23 mouse cellular contexts compared by ENCODE assay signal in genomic region chr5:44465238-44465637, GRCm38 (mm10).
DNase-seq lines count a peak whose midpoint lies in the region; ATAC-seq and TF ChIP-seq lines count a peak whose summit lies in the region.
"Had no signal": no experiment of that assay in that cellular context is flagged by ENCODE, and none has a peak within 500 bp of the region (broad histone marks: within the 10 kb centered on the region; RNA-seq: fewer than 3 reads in every experiment).

No protein-coding gene starts in this region.

- no peak for DNase-seq in frontal cortex, postnatal 25 days (ENCODE audit: low spot score in 2 of 2)
- no peak for DNase-seq in left cerebral cortex, adult 2 months (ENCODE audit: extremely low spot score in 1 of 2, low spot score in 2 of 2)
- no peak for DNase-seq in left cerebral cortex, adult 18-20 months (ENCODE audit: low spot score in 2 of 2)
- peak; percentile 69 for DNase-seq in brain, adult 2 months (ENCODE audit: low read depth, low spot score)
- peak; percentile 31 for DNase-seq in telencephalon, adult 2 months (ENCODE audit: low read depth, low spot score)
- DNase-seq in lung, adult 2 months: no peak
- DNase-seq: adrenal gland, adult 2 months; adrenal gland, adult 8-10 months; adrenal gland, postnatal 10 days; adrenal gland, postnatal 14 days; adrenal gland, postnatal 25 days; adrenal gland, postnatal 36 days; B cell, adult 2 months; cerebellum, adult 11 months; cerebellum, adult 11-12 months; cerebellum, adult 18-20 months had no signal

- intact Hi-C loops in left cerebral cortex, adult 2 months (cut with DNase I): loop anchor here (5.0 kb wide), 1 partner anchor 53 kb away; no protein-coding TSS in a partner anchor

- no peaks in the 10 kb centered on the region; the same call in 1 of the 2 replicates for H3K27me3 ChIP-seq in forebrain, embryonic 13.5 days
- H3K27me3 ChIP-seq: CH12.LX had no signal

- H3K27ac ChIP-seq in left cerebral cortex, adult 2 months: peak overlapping the region; percentile 45; the same call in 1 of the 2 replicates
- H3K27ac ChIP-seq in forebrain, embryonic 13.5 days: no peak overlapping the region

- no peaks in the 10 kb centered on the region for H3K9me3 ChIP-seq in forebrain, embryonic 13.5 days (replicated peaks)
- H3K9me3 ChIP-seq: G1E had no signal

- 73% methylated on average over 4 of the region's 4 CpGs for WGBS in lung, adult 2 months
- 81% methylated on average over 4 of the region's 4 CpGs for WGBS in forebrain, embryonic 13.5 days

- no peak overlapping the region for H3K4me3 ChIP-seq in left cerebral cortex, adult 2 months
- H3K4me3 ChIP-seq in lung, adult 2 months (replicated peaks; ENCODE audit: extremely low read depth, low read depth, low read length): no peak overlapping the region
- H3K4me3 ChIP-seq in forebrain, embryonic 13.5 days: no peak overlapping the region

- no peak overlapping the region for H3K9ac ChIP-seq in forebrain, embryonic 13.5 days

- no peak for TF ChIP-seq POLR2A in lung, adult 2 months (IDR thresholded peaks at IDR 0.05; ENCODE audit: borderline replicate concordance, extremely low read depth, low read depth, low read length)

- no peak overlapping the region for H3K4me2 ChIP-seq in forebrain, embryonic 13.5 days

- H3K36me3 ChIP-seq in forebrain, embryonic 13.5 days (ENCODE audit: poor library complexity, severe bottlenecking): no peaks in the 10 kb centered on the region
- H3K36me3 ChIP-seq: G1E had no signal

- no peak for TF ChIP-seq CTCF in left cerebral cortex, adult 2 months (IDR thresholded peaks at IDR 0.05)
- no peak for TF ChIP-seq CTCF in lung, adult 2 months (IDR thresholded peaks at IDR 0.05; ENCODE audit: insufficient read depth, low read length)

- no peaks in the 10 kb centered on the region for H3K4me1 ChIP-seq in lung, adult 2 months (ENCODE audit: control insufficient read depth, insufficient read depth, low read length)
- peaks cover 7% of the 10 kb centered on the region for H3K4me1 ChIP-seq in forebrain, embryonic 13.5 days

- ATAC-seq in frontal cortex, adult (ENCODE audit: low TSS enrichment): peak; percentile 81
- no peak for ATAC-seq in forebrain, embryonic 13.5 days
- ATAC-seq: activated CD4-positive, CD25-positive, alpha-beta regulatory T cell, adult 4 months; CD4-positive, CD25-positive, alpha-beta regulatory T cell, adult 4 months; Patski had no signal

Comparison
In these comparisons a context has a peak if more than half of its experiments do, and no peak if none do; other contexts are left out.
1. DNase-seq: peak in brain, adult 2 months (single experiment) and telencephalon, adult 2 months (single experiment); none in frontal cortex, postnatal 25 days (0 of 2), left cerebral cortex, adult 2 months (0 of 2), left cerebral cortex, adult 18-20 months (0 of 2) and lung, adult 2 months (single experiment).